Mouse (Mus musculus) right cerebral cortex, postnatal 25 days (tissue): ENCODE results near the gene Csn1s1.

Source experiments
- DNase-seq: peaks from one replicate; pipeline ENCODE4 v3.0.0; 2022

Gene Csn1s1

GRCm38 (mm10) chr5:87665908-87666307 is at the start of gene Csn1s1:
Gene Csn1s1, plus strand, starts transcription at chr5:87666208.
- DNase-seq = no peak

GRCm38 (mm10) chr5:87622681-87623080 is 43.3 kb upstream of the Csn1s1 start:
- no peak for DNase-seq

- DNase-seq = no peak
Measured at GRCm38 (mm10) chr5:87642787-87643186, 23.2 kb upstream of the Csn1s1 start.

GRCm38 (mm10) chr5:87699530-87699929 is 33.5 kb downstream of the Csn1s1 start, which contains the start of gene Csn2:
Gene Csn2, minus strand, starts transcription at chr5:87699630.
- DNase-seq = no peak

GRCm38 (mm10) chr5:87705891-87706290 is 39.9 kb downstream of the Csn1s1 start:
- DNase-seq = no peak
